Mouse (Mus musculus): ENCODE measurements around the gene Fxyd1.

DNA sequence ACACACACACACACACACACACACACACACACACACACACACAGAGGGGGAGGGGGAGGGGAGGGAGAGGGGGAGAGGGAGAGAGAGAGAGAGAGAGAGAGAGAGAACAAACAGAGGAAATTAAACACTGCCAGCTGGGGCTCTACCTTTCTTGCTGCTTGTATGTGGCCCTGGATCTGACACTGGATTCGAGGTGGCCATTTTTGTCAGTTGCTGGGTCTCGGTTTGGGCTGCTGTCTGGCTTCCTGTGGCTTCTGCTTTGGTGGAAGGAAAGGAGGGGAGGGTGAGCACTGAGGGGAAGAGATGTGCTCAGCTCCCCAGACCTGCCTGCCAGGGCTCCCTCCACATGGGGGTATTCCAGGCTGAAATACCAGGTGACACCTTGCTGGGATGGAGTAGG, 19.3 kb downstream of the Fxyd1 start:
- no peak for TF ChIP-seq TAL1 (IDR thresholded peaks at IDR 0.05; ENCODE audit: low read length)
- no peak for TF ChIP-seq GATA1 (IDR thresholded peaks at IDR 0.05; ENCODE audit: low read length)
